Mouse (Mus musculus) intestine, postnatal 0 days (tissue): ENCODE measurements around the gene Lamc3. TPM values are rescaled to one million over a fixed set of nuclear protein-coding genes. Genes with fewer than 3 reads are reported as not detected.

Experiments used
- ATAC-seq: fragments of 200-750 bp; cut with Nextera tagmentation; 2 replicates; pipeline ENCODE4 v1.8.0; 2017; ENCODE audit warnings: mild to moderate bottlenecking, moderate TSS enrichment, moderate library complexity
- H3K27ac ChIP-seq: fragments of 300-500 bp; sonication (generic); 2 replicates; pipeline ENCODE4 v1.5.1; 2014; ENCODE audit warnings: mild to moderate bottlenecking, low read depth, low read length, moderate library complexity
- H3K27me3 ChIP-seq: fragments of 300-500 bp; sonication (generic); replicated peaks from 2 replicates; pipeline ENCODE4 v1.6.1; 2014; ENCODE audit warnings: low read length, mixed read lengths; ENCODE audit not compliant: control insufficient read depth, insufficient read depth
- H3K36me3 ChIP-seq: fragments of 300-500 bp; sonication (generic); 2 replicates; pipeline ENCODE4 v1.6.1; 2014; ENCODE audit warnings: mild to moderate bottlenecking, moderate library complexity; ENCODE audit not compliant: control insufficient read depth, insufficient read depth
- H3K4me1 ChIP-seq: fragments of 300-500 bp; sonication (generic); replicated peaks from 2 replicates; pipeline ENCODE4 v1.6.1; 2014; ENCODE audit warnings: antibody characterized with exemption, low read length, mixed read lengths; ENCODE audit not compliant: control insufficient read depth, insufficient read depth
- H3K4me2 ChIP-seq: fragments of 300-500 bp; sonication (generic); replicated peaks from 2 replicates; pipeline ENCODE4 v1.6.1; 2014; ENCODE audit warnings: low read depth, mild to moderate bottlenecking, moderate library complexity
- H3K4me3 ChIP-seq: fragments of 300-500 bp; sonication (generic); 2 replicates; pipeline ENCODE4 v1.5.1; 2014; ENCODE audit warnings: low read depth, low read length
- H3K9ac ChIP-seq: fragments of 300-500 bp; sonication (generic); 2 replicates; pipeline ENCODE4 v1.6.1; 2014; ENCODE audit warnings: mild to moderate bottlenecking, low read depth, low read length
- H3K9me3 ChIP-seq: fragments of 300-500 bp; sonication (generic); 2 replicates; pipeline ENCODE4 v1.6.1; 2016; ENCODE audit warnings: mixed run types; ENCODE audit not compliant: control insufficient read depth
- CTCF ChIP-seq: sonication (generic); IDR thresholded peaks from 2 replicates; pipeline ENCODE4 v1.5.1; 2016; ENCODE audit warnings: low read depth, mild to moderate bottlenecking, control low read depth, antibody characterized with exemption, moderate library complexity
- WGBS: fragments of 180-500 bp; shearing (Covaris S2); extraction: QIAGEN DNeasy Blood & Tissue Kit; methylation state at CpG from one replicate; pipeline ENCODE4 v1.1.7; 2014; 5-methylcytosine and 5-hydroxymethylcytosine counted together
- polyA plus RNA-seq: library from polyadenylated mRNA; unstranded; fragments of >200 nt; fragmentation: Nextera tagmentation; extraction: Ambion mirVana; gene quantifications from 2 replicates; pipeline ENCODE4 v1.2.1, GENCODE M21; 2015

The Lamc3 gene
- polyA plus RNA-seq, 1 experiment from 2014 or later: 0.44 TPM

GRCm38 (mm10) chr2:31880868-31881267, 6.2 kb upstream of the Lamc3 start:
- Histone ChIP-seq H3K9ac (no peak overlapping the region), H3K9me3 (no peaks in the 10 kb centered on the region), H3K4me1 (no peaks in the 10 kb centered on the region), H3K36me3 (no peaks in the 10 kb centered on the region), H3K27me3 (peaks cover 2% of the 10 kb centered on the region; the same call in 1 of the 2 replicates), H3K4me3 (no peak overlapping the region), H3K4me2 (no peak overlapping the region), H3K27ac (no peak overlapping the region)
- TF ChIP-seq CTCF: no peak
- WGBS: 21% methylated on average over 14 of the region's 14 CpGs
- no peak for ATAC-seq

GRCm38 (mm10) chr2:31883061-31883460, 4.0 kb upstream of the Lamc3 start:
- Histone ChIP-seq H3K36me3 (no peaks in the 10 kb centered on the region), H3K4me1 (no peaks in the 10 kb centered on the region), H3K4me3 (no peak overlapping the region), H3K27ac (no peak overlapping the region), H3K27me3 (peaks cover 22% of the 10 kb centered on the region), H3K4me2 (no peak overlapping the region), H3K9ac (no peak overlapping the region), H3K9me3 (no peaks in the 10 kb centered on the region)
- 62% methylated on average over 4 of the region's 4 CpGs for WGBS
- no peak for ATAC-seq
- no peak for TF ChIP-seq CTCF

GRCm38 (mm10) chr2:31884806-31885205, 2.3 kb upstream of the Lamc3 start:
- no peak for ATAC-seq
- WGBS: 19% methylated on average over 6 of the region's 6 CpGs
- Histone ChIP-seq H3K4me1 (no peaks in the 10 kb centered on the region), H3K9me3 (no peaks in the 10 kb centered on the region), H3K4me2 (no peak overlapping the region), H3K27me3 (peaks cover 29% of the 10 kb centered on the region), H3K27ac (no peak overlapping the region), H3K36me3 (no peaks in the 10 kb centered on the region), H3K4me3 (no peak overlapping the region), H3K9ac (no peak overlapping the region)
- TF ChIP-seq CTCF: peak; percentile 83

- H3K4me1 ChIP-seq: no peaks in the 10 kb centered on the region
- H3K9ac ChIP-seq: no peak overlapping the region
- no peak for TF ChIP-seq CTCF
- no peaks in the 10 kb centered on the region for H3K36me3 ChIP-seq
- no peak overlapping the region for H3K4me3 ChIP-seq
- H3K4me2 ChIP-seq: no peak overlapping the region
- H3K27me3 ChIP-seq: peaks cover 29% of the 10 kb centered on the region
- whole genome bisulfite sequencing: 69% methylated on average over 1 of the region's 1 CpGs
- no peaks in the 10 kb centered on the region for H3K9me3 ChIP-seq
- no peak overlapping the region for H3K27ac ChIP-seq
- ATAC-seq: no peak
Observed at GRCm38 (mm10) chr2:31888871-31889270, 1.8 kb downstream of the Lamc3 start.

- WGBS: 85% methylated on average over 2 of the region's 2 CpGs
- no peak for ATAC-seq
- H3K4me3 ChIP-seq: no peak overlapping the region
- no peak overlapping the region for H3K4me2 ChIP-seq
- TF ChIP-seq CTCF: no peak
- H3K4me1 ChIP-seq: no peaks in the 10 kb centered on the region
- no peaks in the 10 kb centered on the region for H3K9me3 ChIP-seq
- no peak overlapping the region for H3K27ac ChIP-seq
- H3K9ac ChIP-seq: no peak overlapping the region
- no peaks in the 10 kb centered on the region for H3K36me3 ChIP-seq
- H3K27me3 ChIP-seq: peaks cover 23% of the 10 kb centered on the region
Observed at GRCm38 (mm10) chr2:31891219-31891618, 4.1 kb downstream of the Lamc3 start.

- H3K36me3 ChIP-seq: no peaks in the 10 kb centered on the region
- WGBS: 56% methylated on average over 10 of the region's 10 CpGs
- H3K4me1 ChIP-seq: no peaks in the 10 kb centered on the region
- no peak overlapping the region for H3K27ac ChIP-seq
- ATAC-seq: no peak
- no peaks in the 10 kb centered on the region for H3K9me3 ChIP-seq
- no peak overlapping the region for H3K9ac ChIP-seq
- H3K4me2 ChIP-seq: no peak overlapping the region
- no peak for TF ChIP-seq CTCF
- peaks cover 6% of the 10 kb centered on the region for H3K27me3 ChIP-seq
- no peak overlapping the region for H3K4me3 ChIP-seq
Observed at GRCm38 (mm10) chr2:31893110-31893669, 6.1 kb downstream of the Lamc3 start.
